Mouse (Mus musculus) left cerebral cortex, adult 2 months (tissue): Measurements from ENCODE around the gene Nmb. TPM values are rescaled to one million over a fixed set of nuclear protein-coding genes. Genes with fewer than 3 reads are reported as not detected.

Experiments
- DNase-seq, 2 experiments: peaks; one replicate each; pipeline ENCODE4 v3.0.0; 2021 to 2022; ENCODE audit warnings: low spot score in 2 of 2, mixed read lengths in 1 of 2; ENCODE audit errors: extremely low spot score in 1 of 2
- H3K27ac ChIP-seq: fragments of 200-600 bp; 2 replicates; pipeline ENCODE4 v1.8.1; 2022
- H3K4me3 ChIP-seq: fragments of 200-600 bp; 2 replicates; pipeline ENCODE4 v1.8.1; 2022
- CTCF ChIP-seq: fragments of 200-600 bp; IDR thresholded peaks from 2 replicates; pipeline ENCODE4 v1.8.1; 2022; ENCODE audit warnings: antibody characterized with exemption, mild to moderate bottlenecking, moderate library complexity
- intact Hi-C: fragments of 180-260 bp; cut with DNase I; formaldehyde crosslinking; loops from one replicate; pipeline ENCODE4 v1.15.1; 2025
- total RNA-seq, 2 experiments: library from RNA; stranded (reverse); gene quantifications; 2 replicates each; pipeline ENCODE4 v1.2.3; 2021

Nmb gene
- total RNA-seq, 2 experiments from 2014 or later, result 4.5 to 6.7 TPM

GRCm38 (mm10) chr7:80853218-80853617 lies 51.7 kb downstream of the Nmb start:
- DNase-seq, result no peak
- no peak overlapping the region for H3K4me3 ChIP-seq
- intact Hi-C loops, result no loop called here
- no peak overlapping the region for H3K27ac ChIP-seq
- peak; percentile 27 for TF ChIP-seq CTCF

Other genes starting within 250 kb of the Nmb start
- gene Crtc3, start 216.2 kb downstream of the Nmb start, total RNA-seq, result 10 to 100 TPM; 14.9 to 16.5 TPM
- 10 to 100 TPM; 26.0 to 27.3 TPM for gene Iqgap1, start 79.1 kb downstream of the Nmb start, total RNA-seq
- 10 to 100 TPM; 15.9 to 16.5 TPM for gene Zscan2, start 44.2 kb downstream of the Nmb start, total RNA-seq
- 10 to 100 TPM; 23.3 to 25.6 TPM for gene Wdr73, start 3.8 kb downstream of the Nmb start, total RNA-seq
- 10 to 100 TPM; 49.0 to 51.3 TPM for gene Sec11a, start 42.7 kb upstream of the Nmb start, total RNA-seq
- 10 to 100 TPM; 22.3 to 24.1 TPM for gene Zfp592, start 88.6 kb upstream of the Nmb start, total RNA-seq
- gene Alpk3, start 152.5 kb upstream of the Nmb start, total RNA-seq, result under 1 TPM; 0.30 to 0.54 TPM
- under 1 TPM; 0.11 to 0.23 TPM for gene Slc28a1, start 209.7 kb upstream of the Nmb start, total RNA-seq